20 mouse cellular contexts compared by ENCODE assay signal in genomic region chr17:84876037-84876436, GRCm38 (mm10).
DNase-seq lines count a peak whose midpoint lies in the region; ATAC-seq lines count a peak whose summit lies in the region.
"Had no signal": no experiment of that assay in that cellular context is flagged by ENCODE, and none has a peak within 500 bp of the region (broad histone marks: within the 10 kb centered on the region; RNA-seq: fewer than 3 reads in every experiment).

No protein-coding gene starts in this region.

- H3K27ac ChIP-seq in kidney, embryonic 15.5 days: no peak overlapping the region
- H3K27ac ChIP-seq: embryonic facial prominence, embryonic 13.5 days; forebrain, embryonic 12.5 days; heart, embryonic 13.5 days; hindbrain, embryonic 12.5 days; intestine, embryonic 15.5 days had no signal

- peak; percentile 51 for DNase-seq in cerebellum, adult 11 months
- DNase-seq in cerebellum, postnatal 4 days (ENCODE audit: low spot score in 2 of 2): no peak
- peak; percentile 84 for DNase-seq in brain, adult 2 months (ENCODE audit: low read depth, low spot score)
- peak; percentile 80 for DNase-seq in cerebellum, adult 9-10 months
- DNase-seq in cerebellum, postnatal 25 days: peak; percentile 68 to 80
- DNase-seq: adrenal gland, postnatal 10 days; B cell, adult 2 months; gastrocnemius, postnatal 14 days; heart, postnatal 4 days; kidney, adult 18-20 months had no signal

- no peaks in the 10 kb centered on the region for H3K9me3 ChIP-seq in kidney, embryonic 15.5 days (replicated peaks)
- H3K9me3 ChIP-seq: embryonic facial prominence, embryonic 13.5 days; forebrain, embryonic 12.5 days; G1E; heart, embryonic 13.5 days; hindbrain, embryonic 12.5 days; intestine, embryonic 15.5 days had no signal

- no peak overlapping the region for H3K4me2 ChIP-seq in kidney, embryonic 15.5 days
- H3K4me2 ChIP-seq: embryonic facial prominence, embryonic 13.5 days; forebrain, embryonic 12.5 days; heart, embryonic 13.5 days; hindbrain, embryonic 12.5 days; intestine, embryonic 15.5 days had no signal

- ATAC-seq in monocyte, adult 5-6 weeks (replicated peaks; ENCODE audit: insufficient number of reproducible peaks, low FRiP score, low TSS enrichment, poor library complexity, severe bottlenecking): no peak
- no peak for ATAC-seq in kidney, embryonic 15.5 days (replicated peaks; ENCODE audit: low FRiP score)
- ATAC-seq: CD4-positive, CD25-positive, alpha-beta regulatory T cell, adult 4 months; forebrain, embryonic 16.5 days; intestine, embryonic 15.5 days had no signal

- peaks cover 30% of the 10 kb centered on the region for H3K4me1 ChIP-seq in kidney, embryonic 15.5 days
- H3K4me1 ChIP-seq: forebrain, embryonic 12.5 days; heart, embryonic 13.5 days; hindbrain, embryonic 12.5 days; intestine, embryonic 15.5 days had no signal

- H3K36me3 ChIP-seq in kidney, embryonic 15.5 days: no peaks in the 10 kb centered on the region
- H3K36me3 ChIP-seq: embryonic facial prominence, embryonic 13.5 days; forebrain, embryonic 12.5 days; G1E; heart, embryonic 13.5 days; hindbrain, embryonic 12.5 days; intestine, embryonic 15.5 days had no signal

- H3K9ac ChIP-seq in kidney, embryonic 15.5 days: no peak overlapping the region
- H3K9ac ChIP-seq: embryonic facial prominence, embryonic 13.5 days; forebrain, embryonic 12.5 days; heart, embryonic 13.5 days; hindbrain, embryonic 12.5 days; intestine, embryonic 15.5 days had no signal

- no peaks in the 10 kb centered on the region for H3K27me3 ChIP-seq in kidney, embryonic 15.5 days
- H3K27me3 ChIP-seq: embryonic facial prominence, embryonic 13.5 days; forebrain, embryonic 12.5 days; heart, embryonic 13.5 days; hindbrain, embryonic 12.5 days; intestine, embryonic 15.5 days had no signal

- no peak overlapping the region for H3K4me3 ChIP-seq in kidney, embryonic 15.5 days (replicated peaks)
- H3K4me3 ChIP-seq: embryonic facial prominence, embryonic 13.5 days; forebrain, embryonic 12.5 days; heart, embryonic 13.5 days; hindbrain, embryonic 12.5 days; intestine, embryonic 15.5 days had no signal

- WGBS in kidney, embryonic 15.5 days: 91% methylated on average over 4 of the region's 4 CpGs

Comparison
In these comparisons a context has a peak if more than half of its experiments do, and no peak if none do; other contexts are left out.
1. DNase-seq: peak in cerebellum, adult 11 months (single experiment), brain, adult 2 months (single experiment), cerebellum, adult 9-10 months (single experiment) and cerebellum, postnatal 25 days (2 of 2); none in cerebellum, postnatal 4 days (0 of 2).